Mouse (Mus musculus): ENCODE measurements around the gene Gm3239.
"Not testable (repeated sequence)": the region's sequence is repeated elsewhere in the genome, so short reads cannot be mapped to it uniquely, and the experiment has no call there.

Gm3239 gene

GRCm38 (mm10) chr14:4663892-4664291, at the start of gene Gm3239:
Gene Gm3239 (plus strand): TSS chr14:4664192.
- not testable (repeated sequence) for DNase-seq (ENCODE audit: low spot score)

GRCm38 (mm10) chr14:4632052-4632451, 31.9 kb upstream of the Gm3239 start, which contains the start of gene Gm8159:
Gene Gm8159 (plus strand): TSS chr14:4632352.
- not testable (repeated sequence) for DNase-seq (ENCODE audit: low spot score)

- peak; percentile 4 for DNase-seq (ENCODE audit: low spot score)
Observed at GRCm38 (mm10) chr14:4649309-4649708, 14.7 kb upstream of the Gm3239 start.

GRCm38 (mm10) chr14:4650324-4650723, 13.7 kb upstream of the Gm3239 start:
- DNase-seq (ENCODE audit: low spot score): not testable (repeated sequence)

- not testable (repeated sequence) for DNase-seq (ENCODE audit: low spot score)
Observed at GRCm38 (mm10) chr14:4708938-4709337, 44.9 kb downstream of the Gm3239 start, which contains the start of gene Gm7876. Gene Gm7876 (plus strand): TSS chr14:4709238.

Measured in MN1 (cell line).